Mouse (Mus musculus) limb, embryonic 10.5 days (tissue): ENCODE measurements around the gene Car4. TPM values are rescaled to one million over a fixed set of nuclear protein-coding genes. Genes with fewer than 3 reads are reported as not detected.

Source experiments
- DNase-seq: peaks from one replicate; pipeline ENCODE4 v3.0.0-alpha.2; 2017; ENCODE audit warnings: low spot score
- H3K27ac ChIP-seq: fragments of 300-500 bp; sonication (generic); 2 replicates; pipeline ENCODE4 v1.5.1; 2016; ENCODE audit warnings: mild to moderate bottlenecking
- H3K27me3 ChIP-seq: fragments of 300-500 bp; sonication (generic); 2 replicates; pipeline ENCODE4 v1.6.1; 2016; ENCODE audit warnings: low read depth, mild to moderate bottlenecking; ENCODE audit not compliant: poor library complexity, severe bottlenecking
- H3K36me3 ChIP-seq: fragments of 300-500 bp; sonication (generic); 2 replicates; pipeline ENCODE4 v1.6.1; 2016; ENCODE audit warnings: mild to moderate bottlenecking, moderate library complexity
- H3K4me1 ChIP-seq: fragments of 300-500 bp; sonication (generic); 2 replicates; pipeline ENCODE4 v1.6.1; 2016
- H3K4me3 ChIP-seq: fragments of 300-500 bp; sonication (generic); 2 replicates; pipeline ENCODE4 v1.5.1; 2016; ENCODE audit warnings: mild to moderate bottlenecking, moderate library complexity
- H3K9me3 ChIP-seq: fragments of 300-500 bp; sonication (generic); replicated peaks from 2 replicates; pipeline ENCODE4 v1.6.1; 2016; ENCODE audit warnings: mild to moderate bottlenecking
- WGBS: fragments of 180-500 bp; shearing (Covaris S2); methylation state at CpG from one replicate; pipeline ENCODE4 v1.1.7; 2016; 5-methylcytosine and 5-hydroxymethylcytosine counted together
- polyA plus RNA-seq: library from polyadenylated mRNA; unstranded; fragments of >200 nt; fragmentation: Nextera tagmentation; extraction: Ambion mirVana; gene quantifications from 2 replicates; pipeline ENCODE4 v1.2.1, GENCODE M21; 2016

The Car4 gene
- polyA plus RNA-seq, 1 experiment from 2014 or later = 0.20 TPM

DNA sequence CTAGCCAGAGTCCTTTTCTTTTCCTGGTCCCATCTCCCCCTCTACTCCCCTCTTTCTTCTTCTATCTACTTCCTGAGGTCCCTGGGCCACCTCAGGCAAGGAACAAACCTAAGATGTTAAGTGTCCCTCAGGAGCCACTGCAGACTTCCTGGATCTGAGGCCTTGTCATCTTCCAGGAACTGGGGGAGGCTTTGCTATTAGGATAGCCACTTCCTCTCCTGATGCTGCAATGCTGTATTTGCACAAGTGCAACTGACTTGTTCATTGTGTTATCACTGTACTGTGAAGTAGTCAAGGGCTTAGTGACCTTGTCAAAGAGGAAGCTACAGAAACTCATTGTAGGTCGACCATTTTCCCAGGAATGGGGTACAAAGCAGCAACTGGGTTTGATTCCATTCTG, 21.8 kb downstream of the Car4 start:
- Histone ChIP-seq H3K27ac (no peak overlapping the region), H3K27me3 (no peaks in the 10 kb centered on the region), H3K36me3 (peaks cover 4% of the 10 kb centered on the region; the same call in 1 of the 2 replicates), H3K4me1 (no peaks in the 10 kb centered on the region), H3K9me3 (no peaks in the 10 kb centered on the region), H3K4me3 (no peak overlapping the region)
- no peak for DNase-seq
- WGBS = 63% methylated on average over 1 of the region's 1 CpGs

DNA sequence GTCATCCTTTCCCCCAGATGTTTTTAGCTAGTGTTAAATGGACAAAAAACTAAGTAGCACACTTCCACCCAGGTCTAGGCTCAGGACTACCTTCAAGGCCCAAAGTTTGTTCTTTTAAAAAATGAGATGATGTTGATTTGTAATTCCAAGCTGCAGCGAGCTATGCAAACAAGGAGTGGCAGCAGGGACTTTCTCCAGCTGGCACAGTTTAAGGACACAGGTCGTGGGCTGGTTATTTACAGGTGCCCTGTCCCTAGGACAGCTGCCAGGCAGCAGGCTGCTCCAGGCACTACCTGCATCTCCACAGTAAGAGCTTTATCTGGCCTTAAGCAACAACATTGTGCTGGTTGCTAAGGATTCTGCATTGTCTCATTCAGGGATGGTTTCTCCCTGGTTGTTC, 23.1 kb downstream of the Car4 start:
- H3K4me3 ChIP-seq = no peak overlapping the region
- H3K4me1 ChIP-seq = no peaks in the 10 kb centered on the region
- no peaks in the 10 kb centered on the region for H3K27me3 ChIP-seq
- H3K27ac ChIP-seq = no peak overlapping the region
- no peaks in the 10 kb centered on the region for H3K9me3 ChIP-seq
- WGBS = 81% methylated on average over 2 of the region's 2 CpGs
- no peak for DNase-seq
- H3K36me3 ChIP-seq = peaks cover 8% of the 10 kb centered on the region

DNA sequence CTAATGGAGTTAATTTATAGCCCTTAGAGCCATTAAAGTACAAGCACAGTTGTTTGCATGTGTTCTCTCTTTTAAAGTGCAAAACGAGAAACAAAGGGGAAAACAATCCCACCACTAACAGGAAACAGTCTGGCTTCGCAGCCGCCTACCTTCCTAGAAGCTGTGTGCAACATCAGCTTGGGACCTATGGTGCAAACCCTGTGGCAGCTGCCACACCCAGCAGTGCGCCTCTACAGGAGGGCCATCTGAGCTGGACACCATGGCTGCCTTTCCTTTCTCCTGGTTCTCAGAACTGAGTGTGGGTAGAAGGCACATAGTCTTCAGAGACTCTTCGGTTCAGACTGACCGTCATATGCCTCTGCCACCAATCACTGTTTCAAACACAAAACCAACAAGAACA, 27.8 kb downstream of the Car4 start:
- Histone ChIP-seq H3K4me1 (no peaks in the 10 kb centered on the region), H3K36me3 (peaks cover 25% of the 10 kb centered on the region), H3K27me3 (no peaks in the 10 kb centered on the region), H3K4me3 (no peak overlapping the region), H3K27ac (no peak overlapping the region), H3K9me3 (no peaks in the 10 kb centered on the region)
- DNase-seq = no peak
- 82% methylated on average over 6 of the region's 6 CpGs for WGBS

DNA sequence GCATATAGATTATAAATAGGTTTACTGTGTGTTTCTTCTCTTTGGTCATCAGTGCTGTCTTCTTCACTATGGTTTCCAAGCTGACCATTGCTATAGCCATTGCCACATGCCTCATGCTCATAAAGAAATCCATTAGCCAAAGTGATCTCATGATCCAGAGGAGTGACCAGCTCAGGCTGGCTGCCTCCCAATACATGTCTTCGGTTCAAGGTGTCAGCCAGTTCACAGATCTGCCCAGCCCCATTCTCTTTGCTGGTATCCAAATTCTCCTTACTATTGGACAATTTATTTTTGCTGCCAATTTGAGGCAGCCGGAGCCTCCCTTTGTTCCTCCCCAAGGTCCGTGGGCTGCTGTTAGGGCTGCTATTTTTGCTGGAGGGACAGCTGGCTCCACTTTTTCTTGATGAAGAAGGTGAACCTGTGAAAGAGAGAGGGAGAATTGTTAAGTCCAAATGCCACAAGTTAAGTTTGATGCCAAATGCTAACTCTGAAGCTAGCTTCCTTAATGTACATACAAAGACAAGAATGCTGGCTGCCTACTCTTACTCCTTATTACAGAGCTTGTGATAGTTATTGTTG, 30.8 kb downstream of the Car4 start:
- DNase-seq = no peak
- H3K4me3 ChIP-seq = no peak overlapping the region
- H3K27me3 ChIP-seq = no peaks in the 10 kb centered on the region
- peaks cover 46% of the 10 kb centered on the region for H3K36me3 ChIP-seq
- 92% methylated on average over 3 of the region's 3 CpGs for WGBS
- H3K4me1 ChIP-seq = no peaks in the 10 kb centered on the region
- H3K27ac ChIP-seq = no peak overlapping the region
- no peaks in the 10 kb centered on the region for H3K9me3 ChIP-seq

DNA sequence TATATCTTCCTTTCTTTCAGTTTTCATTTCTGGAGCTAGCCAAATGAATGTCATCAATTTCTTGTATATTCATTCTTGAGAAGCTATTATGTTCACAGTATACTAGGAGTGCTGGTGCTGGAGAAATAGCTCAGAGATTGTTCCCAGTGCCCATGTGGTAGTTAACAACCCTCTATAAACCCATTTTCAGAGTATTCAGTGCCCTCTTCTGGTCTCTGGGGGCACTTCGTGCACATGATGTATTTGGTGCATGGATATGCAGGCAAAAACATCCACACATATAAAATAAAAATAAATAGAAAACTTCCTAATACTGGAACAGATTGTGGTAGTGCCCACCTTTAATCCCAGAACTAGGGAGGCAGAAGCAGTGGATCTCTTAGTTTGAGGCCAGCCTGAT, 35.4 kb downstream of the Car4 start:
- H3K27ac ChIP-seq = no peak overlapping the region
- no peak overlapping the region for H3K4me3 ChIP-seq
- H3K27me3 ChIP-seq = no peaks in the 10 kb centered on the region
- peaks cover 55% of the 10 kb centered on the region for H3K36me3 ChIP-seq
- 91% methylated on average over 1 of the region's 1 CpGs for WGBS
- H3K4me1 ChIP-seq = no peaks in the 10 kb centered on the region
- no peaks in the 10 kb centered on the region for H3K9me3 ChIP-seq
- DNase-seq = no peak

DNA sequence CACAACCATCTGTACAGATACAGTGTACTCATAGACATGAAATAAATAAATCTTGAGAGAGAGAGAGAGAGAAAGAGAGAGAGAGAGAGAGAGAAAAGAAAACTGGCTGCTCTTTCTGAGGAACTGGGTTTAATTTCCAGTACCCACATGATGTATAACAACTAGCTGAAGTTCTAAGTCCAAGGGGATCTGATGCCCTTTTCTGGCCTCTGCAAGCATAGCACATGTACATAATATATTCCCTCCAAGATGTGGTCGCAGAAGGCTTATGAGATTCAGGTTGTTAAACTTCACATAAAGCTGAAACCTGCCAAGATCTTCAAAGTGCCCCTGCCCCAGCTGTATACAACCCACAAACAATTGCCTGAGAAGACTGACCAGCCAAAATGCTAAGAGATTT, 37.7 kb downstream of the Car4 start:
- H3K27me3 ChIP-seq = no peaks in the 10 kb centered on the region
- WGBS = 88% methylated on average over 1 of the region's 1 CpGs
- H3K36me3 ChIP-seq = peaks cover 48% of the 10 kb centered on the region

DNA sequence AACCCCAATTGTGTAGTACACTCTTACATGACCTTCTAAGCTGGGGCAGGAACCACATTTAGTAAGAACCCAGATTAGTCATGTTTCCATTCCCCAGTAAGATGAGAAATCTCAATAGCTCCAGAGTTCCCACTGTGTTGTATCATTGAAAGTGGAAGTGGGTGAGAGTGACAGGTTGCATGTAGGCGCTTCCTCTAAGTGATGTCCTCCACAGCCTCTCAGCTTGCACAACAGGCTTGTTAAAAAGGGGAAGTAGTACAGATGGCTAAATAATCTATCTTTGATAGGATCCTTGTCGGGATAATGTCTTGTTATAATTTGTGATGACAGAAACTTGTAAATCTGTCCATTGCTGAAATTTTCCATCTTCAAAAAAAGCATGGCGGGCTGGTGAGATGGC, 46.0 kb downstream of the Car4 start:
- Histone ChIP-seq H3K27me3 (no peaks in the 10 kb centered on the region), H3K36me3 (peaks cover 22% of the 10 kb centered on the region), H3K27ac (no peak overlapping the region), H3K4me3 (no peak overlapping the region), H3K9me3 (no peaks in the 10 kb centered on the region), H3K4me1 (no peaks in the 10 kb centered on the region)
- DNase-seq = no peak
- WGBS = 97% methylated on average over 3 of the region's 3 CpGs

More for the DNA sequence above, 37.7 kb downstream of the Car4 start:
- no peaks in the 10 kb centered on the region for H3K4me1 ChIP-seq
- no peak for DNase-seq
- H3K4me3 ChIP-seq = no peak overlapping the region
- no peak overlapping the region for H3K27ac ChIP-seq
- no peaks in the 10 kb centered on the region for H3K9me3 ChIP-seq

DNA sequence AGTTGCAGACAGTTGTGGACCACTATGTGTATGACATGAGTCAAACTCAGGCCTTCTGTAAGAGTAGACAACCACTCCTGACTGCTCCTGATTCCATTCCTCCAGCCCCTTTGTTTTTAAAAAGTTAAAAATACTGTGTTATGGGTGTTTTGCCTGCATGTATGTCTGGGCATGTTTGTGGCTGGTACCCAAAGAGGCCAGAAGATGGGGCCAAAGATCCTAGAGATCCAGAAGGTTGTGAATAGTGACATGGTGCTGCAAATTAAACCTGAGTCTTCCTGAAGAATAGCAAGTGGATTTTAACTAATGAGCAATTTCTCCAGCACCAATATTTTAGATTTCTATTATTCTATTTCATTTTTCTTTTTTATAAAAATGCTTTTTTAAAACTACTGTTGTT, 55.5 kb downstream of the Car4 start:
- Histone ChIP-seq H3K27ac (no peak overlapping the region), H3K4me3 (no peak overlapping the region), H3K4me1 (no peaks in the 10 kb centered on the region), H3K9me3 (no peaks in the 10 kb centered on the region), H3K36me3 (peaks cover 24% of the 10 kb centered on the region), H3K27me3 (no peaks in the 10 kb centered on the region)
- no peak for DNase-seq

Other genes starting within 250 kb of the Car4 start
- 8.3 and 9.4 TPM in 2 replicates for gene Mrm1, start 138.3 kb upstream of the Car4 start, polyA plus RNA-seq
- gene Dhrs11, start 128.8 kb upstream of the Car4 start, polyA plus RNA-seq = 12.6 and 14.2 TPM in 2 replicates
- gene Ggnbp2, start 87.0 kb upstream of the Car4 start, polyA plus RNA-seq = 53.6 and 61.5 TPM in 2 replicates
- gene Myo19, start 77.6 kb upstream of the Car4 start, polyA plus RNA-seq = 16.4 and 16.9 TPM in 2 replicates
- 2.1 and 3.1 TPM in 2 replicates for gene Pigw, start 77.5 kb upstream of the Car4 start, polyA plus RNA-seq
- gene Znhit3, start 41.4 kb upstream of the Car4 start, polyA plus RNA-seq = 91.5 and 103 TPM in 2 replicates
- 2.9 and 4.5 TPM in 2 replicates for gene Usp32, start 182.4 kb downstream of the Car4 start, polyA plus RNA-seq
- 0.39 TPM in 1 of 2 replicates, not detected in the other for gene 1700125H20Rik, start 212.6 kb downstream of the Car4 start, polyA plus RNA-seq